Mouse (Mus musculus) gastrocnemius, adult 2 months (tissue): ENCODE results near the gene Grid1. TPM values are rescaled to one million over a fixed set of nuclear protein-coding genes. Genes with fewer than 3 reads are reported as not detected.

ENCODE experiments used
- DNase-seq: peaks from one replicate; pipeline ENCODE4 v3.0.0; 2022
- H3K27ac ChIP-seq: fragments of 200-600 bp; 2 replicates; pipeline ENCODE4 v1.8.1; 2022; ENCODE audit warnings: mild to moderate bottlenecking
- H3K4me3 ChIP-seq: fragments of 200-600 bp; 2 replicates; pipeline ENCODE4 v1.8.1; 2022; ENCODE audit warnings: mild to moderate bottlenecking, moderate library complexity
- CTCF ChIP-seq: fragments of 200-600 bp; IDR thresholded peaks from 2 replicates; pipeline ENCODE4 v1.8.1; 2022; ENCODE audit warnings: antibody characterized with exemption, mild to moderate bottlenecking, moderate library complexity
- intact Hi-C: fragments of 180-260 bp; cut with DNase I; formaldehyde crosslinking; loops from one replicate; pipeline ENCODE4 v1.15.1; 2025
- microRNA-seq: library from miRNA; unstranded; fragments of <30 nt; microRNA quantifications from one replicate; pipeline ENCODE4 v1.2.0, GENCODE M21; 2021
- total RNA-seq, 2 experiments: library from RNA; stranded (reverse); gene quantifications; 2 replicates each; pipeline ENCODE4 v1.2.3; 2021

Gene Grid1
- total RNA-seq, 2 experiments from 2014 or later, result not detected

GRCm38 (mm10) chr14:35575285-35575684, 755.4 kb downstream of the Grid1 start:
- Histone ChIP-seq H3K4me3 (no peak overlapping the region), H3K27ac (no peak overlapping the region)
- no peak for DNase-seq
- no peak for TF ChIP-seq CTCF
- intact Hi-C loops, result no loop called here

GRCm38 (mm10) chr14:35625749-35626148, 805.8 kb downstream of the Grid1 start:
- no peak overlapping the region for H3K4me3 ChIP-seq
- TF ChIP-seq CTCF, result no peak; the same call in 1 of the 2 replicates
- H3K27ac ChIP-seq, result no peak overlapping the region
- DNase-seq, result no peak
- intact Hi-C loops, result no loop called here

Small RNAs within 50 kb of the gene (microRNA-seq; reads per million reads assigned to microRNA genes)
- not detected for gene Mir346

Other genes starting within 250 kb of the Grid1 start
- 1,000 to 10,000 TPM; 1,886 to 2,548 TPM for gene Ldb3, start 231.4 kb upstream of the Grid1 start, total RNA-seq
- not detected for gene Opn4, start 220.0 kb upstream of the Grid1 start, total RNA-seq
- gene Wapl, start 146.2 kb upstream of the Grid1 start, total RNA-seq, result 10 to 100 TPM; 38.8 to 40.0 TPM